Mouse (Mus musculus) limb, embryonic 14.5 days (tissue): ENCODE data around the gene Msx2. TPM values are rescaled to one million over a fixed set of nuclear protein-coding genes. Genes with fewer than 3 reads are reported as not detected.

Experiments
- ATAC-seq: fragments of 200-750 bp; cut with Nextera tagmentation; 2 replicates; pipeline ENCODE4 v1.8.0; 2017; ENCODE audit warnings: low read depth, moderate number of reproducible peaks, moderate TSS enrichment; ENCODE audit not compliant: low FRiP score
- DNase-seq: peaks from one replicate; pipeline ENCODE4 v3.0.0-alpha.2; 2015; ENCODE audit warnings: low spot score
- H3K27ac ChIP-seq: fragments of 300-500 bp; sonication (generic); replicated peaks from 2 replicates; pipeline ENCODE4 v1.5.1; 2014; ENCODE audit warnings: low read depth, mild to moderate bottlenecking, low read length, moderate library complexity, mixed read lengths
- H3K27me3 ChIP-seq: fragments of 300-500 bp; sonication (generic); 2 replicates; pipeline ENCODE4 v1.6.1; 2014; ENCODE audit warnings: low read length, mixed read lengths; ENCODE audit not compliant: control insufficient read depth, insufficient read depth
- H3K36me3 ChIP-seq: fragments of 300-500 bp; sonication (generic); 2 replicates; pipeline ENCODE4 v1.6.1; 2014; ENCODE audit warnings: mild to moderate bottlenecking, low read length, moderate library complexity, mixed read lengths; ENCODE audit not compliant: control insufficient read depth, insufficient read depth
- H3K4me1 ChIP-seq: fragments of 300-500 bp; sonication (generic); 2 replicates; pipeline ENCODE4 v1.6.1; 2014; ENCODE audit warnings: antibody characterized with exemption, low read length, mixed read lengths; ENCODE audit not compliant: control insufficient read depth, insufficient read depth
- H3K4me2 ChIP-seq: fragments of 300-500 bp; sonication (generic); replicated peaks from 2 replicates; pipeline ENCODE4 v1.6.1; 2014; ENCODE audit warnings: low read depth, mild to moderate bottlenecking, low read length, moderate library complexity; ENCODE audit not compliant: severe bottlenecking
- H3K4me3 ChIP-seq: fragments of 300-500 bp; sonication (generic); replicated peaks from 2 replicates; pipeline ENCODE4 v1.5.1; 2014; ENCODE audit warnings: low read length
- H3K9ac ChIP-seq: fragments of 300-500 bp; sonication (generic); 2 replicates; pipeline ENCODE4 v1.6.1; 2014; ENCODE audit warnings: mild to moderate bottlenecking, low read depth, low read length, moderate library complexity; ENCODE audit not compliant: severe bottlenecking
- H3K9me3 ChIP-seq: fragments of 300-500 bp; sonication (generic); 2 replicates; pipeline ENCODE4 v1.6.1; 2016; ENCODE audit warnings: low read length; ENCODE audit not compliant: control insufficient read depth
- POLR2A ChIP-seq: fragments of 200-500 bp; IDR thresholded peaks from 2 replicates; pipeline ENCODE4 v1.8.0; 2012; ENCODE audit warnings: inconsistent platforms, mild to moderate bottlenecking, moderate library complexity, borderline replicate concordance; ENCODE audit not compliant: insufficient read depth, insufficient read length; ENCODE audit errors: extremely low read depth
- WGBS: fragments of 180-500 bp; shearing (Covaris S2); extraction: QIAGEN DNeasy Blood & Tissue Kit; methylation state at CpG from one replicate; pipeline ENCODE4 v1.1.7; 2014; 5-methylcytosine and 5-hydroxymethylcytosine counted together
- polyA plus RNA-seq, 2 experiments: library from polyadenylated mRNA; depleted of rRNA in 1 of 2; stranded (reverse) in 1 of 2; unstranded in 1 of 2; fragments of >200 nt; fragmentation: Nextera tagmentation in 1 of 2; extraction: Ambion mirVana in 1 of 2; gene quantifications; 2 replicates each; pipeline versions ENCODE4 v1.2.1 to v1.2.3; 2012 to 2014

Msx2 gene
- polyA plus RNA-seq, 2 experiments = 17.5 to 19.4 TPM

DNA sequence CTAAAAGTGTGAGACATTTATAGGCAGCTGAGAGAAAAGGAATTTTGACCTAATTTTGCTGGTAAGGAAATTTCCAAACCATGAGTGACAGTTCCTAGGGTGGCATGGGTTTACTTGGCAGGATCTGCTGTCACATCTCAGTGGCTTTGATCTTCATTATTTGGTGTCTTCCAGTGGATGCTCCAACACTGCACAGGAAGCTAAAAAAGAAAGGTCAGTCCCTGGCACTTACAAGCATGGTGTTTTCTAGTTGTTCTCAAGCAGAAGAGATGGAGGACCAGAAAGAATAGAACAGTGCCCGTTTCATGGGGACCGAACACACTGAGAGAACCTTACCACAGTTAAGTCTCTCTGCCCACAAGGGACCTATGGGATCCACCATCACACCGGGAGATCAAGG is 18.9 kb downstream of the Msx2 start:
- WGBS = 86% methylated on average over 3 of the region's 3 CpGs
- Histone ChIP-seq H3K27me3 (no peaks in the 10 kb centered on the region), H3K4me1 (peaks cover 7% of the 10 kb centered on the region; the same call in 1 of the 2 replicates), H3K9me3 (no peaks in the 10 kb centered on the region), H3K4me2 (no peak overlapping the region), H3K4me3 (no peak overlapping the region), H3K9ac (no peak overlapping the region), H3K27ac (no peak overlapping the region), H3K36me3 (no peaks in the 10 kb centered on the region)
- no peak for ATAC-seq
- no peak for DNase-seq
- no peak for TF ChIP-seq POLR2A

DNA sequence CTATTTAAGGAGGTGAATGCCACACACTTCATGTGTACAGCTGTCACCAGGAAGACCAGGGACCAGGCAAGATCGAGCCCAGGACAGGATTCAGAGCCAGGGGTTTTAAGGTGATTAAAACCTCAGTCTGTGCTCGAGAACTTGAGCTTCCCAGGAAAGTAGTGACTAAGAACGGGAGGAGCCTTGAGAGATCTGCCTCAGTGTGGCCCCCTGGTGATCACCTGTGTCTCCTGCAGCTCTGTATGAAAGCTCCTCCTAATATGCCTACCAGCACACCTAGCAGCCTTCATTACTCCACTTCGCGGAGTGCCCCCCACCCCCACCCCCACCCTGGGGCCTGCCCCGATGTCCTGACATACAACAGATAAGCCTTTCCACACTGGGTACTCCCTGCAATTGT is 25.3 kb downstream of the Msx2 start:
- Histone ChIP-seq H3K27me3 (no peaks in the 10 kb centered on the region), H3K9me3 (no peaks in the 10 kb centered on the region), H3K36me3 (no peaks in the 10 kb centered on the region), H3K27ac (no peak overlapping the region), H3K4me1 (no peaks in the 10 kb centered on the region), H3K9ac (no peak overlapping the region), H3K4me2 (no peak overlapping the region), H3K4me3 (no peak overlapping the region)
- DNase-seq (peak; percentile 64), ATAC-seq (no peak)
- 36% methylated on average over 6 of the region's 6 CpGs for WGBS
- no peak for TF ChIP-seq POLR2A

DNA sequence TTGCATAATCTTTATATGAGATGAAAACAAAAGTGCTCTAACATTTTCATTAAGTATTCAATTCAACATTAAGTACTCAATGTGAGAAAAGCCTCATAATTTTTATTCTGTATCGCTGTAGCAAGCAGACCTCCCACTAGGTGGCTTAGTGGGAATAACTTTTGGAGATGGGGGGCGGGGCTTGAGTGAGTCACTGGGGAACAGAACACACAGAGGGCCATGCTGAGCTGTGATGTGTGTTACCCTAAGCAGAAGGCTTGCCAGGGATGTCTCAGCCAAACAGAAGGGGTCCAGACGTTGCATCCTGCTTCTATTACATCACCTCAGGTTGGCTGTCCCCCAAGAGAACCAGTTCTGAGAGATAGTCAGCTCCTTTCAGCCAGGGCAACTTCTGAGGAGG is 29.3 kb downstream of the Msx2 start:
- DNase-seq (peak; percentile 53), ATAC-seq (no peak)
- Histone ChIP-seq H3K4me1 (no peaks in the 10 kb centered on the region), H3K36me3 (no peaks in the 10 kb centered on the region), H3K9me3 (no peaks in the 10 kb centered on the region), H3K27ac (no peak overlapping the region), H3K27me3 (no peaks in the 10 kb centered on the region), H3K9ac (no peak overlapping the region), H3K4me3 (no peak overlapping the region), H3K4me2 (no peak overlapping the region)
- WGBS = 19% methylated on average over 3 of the region's 3 CpGs
- TF ChIP-seq POLR2A = no peak

DNA sequence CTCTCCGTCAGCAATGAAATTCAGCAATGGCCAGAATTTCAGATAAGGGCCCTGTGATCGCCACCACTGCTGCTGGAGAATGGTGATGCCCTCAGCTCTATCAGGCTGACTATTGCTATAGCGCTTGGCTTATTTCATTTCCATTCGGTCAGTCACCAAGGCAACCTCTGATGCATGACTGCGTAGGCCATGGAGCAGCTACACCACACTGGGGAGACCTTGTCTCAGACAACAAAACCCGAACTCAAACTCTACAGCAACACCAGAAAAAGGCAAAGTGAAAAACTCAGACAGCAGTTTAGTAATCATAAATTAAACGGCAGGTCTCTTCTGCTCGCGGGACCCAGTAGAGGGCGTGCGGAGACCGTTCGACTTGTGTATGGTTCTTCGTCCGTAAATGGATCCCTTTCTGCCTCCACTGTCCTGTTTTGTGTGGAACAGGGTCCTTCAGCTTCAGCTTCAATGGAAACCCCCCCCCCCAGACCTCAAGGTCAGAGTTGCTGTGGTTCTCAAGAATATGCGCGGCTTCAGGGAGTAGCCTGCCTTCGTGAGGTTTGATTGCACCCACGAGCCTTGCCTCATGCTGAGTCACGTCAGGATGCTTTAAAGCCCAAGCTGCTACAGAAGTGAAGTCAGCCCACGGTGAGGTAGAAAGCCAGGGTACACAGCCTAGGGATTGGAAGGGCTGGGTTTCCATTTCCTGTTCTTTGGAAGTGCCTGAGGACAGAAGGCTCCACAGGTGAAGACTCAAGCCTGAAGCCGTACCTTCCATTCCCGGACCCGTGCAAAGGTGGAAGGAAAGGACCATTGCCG is 30.5 kb downstream of the Msx2 start:
- no peak for ATAC-seq
- Histone ChIP-seq H3K36me3 (no peaks in the 10 kb centered on the region), H3K4me2 (peak overlapping the region; percentile 53), H3K9me3 (no peaks in the 10 kb centered on the region), H3K4me1 (no peaks in the 10 kb centered on the region), H3K9ac (no peak overlapping the region), H3K27ac (no peak overlapping the region), H3K4me3 (peak overlapping the region; percentile 24), H3K27me3 (no peaks in the 10 kb centered on the region)
- no peak for TF ChIP-seq POLR2A
- DNase-seq = peak; percentile 65
- 27% methylated on average over 25 of the region's 25 CpGs for WGBS

DNA sequence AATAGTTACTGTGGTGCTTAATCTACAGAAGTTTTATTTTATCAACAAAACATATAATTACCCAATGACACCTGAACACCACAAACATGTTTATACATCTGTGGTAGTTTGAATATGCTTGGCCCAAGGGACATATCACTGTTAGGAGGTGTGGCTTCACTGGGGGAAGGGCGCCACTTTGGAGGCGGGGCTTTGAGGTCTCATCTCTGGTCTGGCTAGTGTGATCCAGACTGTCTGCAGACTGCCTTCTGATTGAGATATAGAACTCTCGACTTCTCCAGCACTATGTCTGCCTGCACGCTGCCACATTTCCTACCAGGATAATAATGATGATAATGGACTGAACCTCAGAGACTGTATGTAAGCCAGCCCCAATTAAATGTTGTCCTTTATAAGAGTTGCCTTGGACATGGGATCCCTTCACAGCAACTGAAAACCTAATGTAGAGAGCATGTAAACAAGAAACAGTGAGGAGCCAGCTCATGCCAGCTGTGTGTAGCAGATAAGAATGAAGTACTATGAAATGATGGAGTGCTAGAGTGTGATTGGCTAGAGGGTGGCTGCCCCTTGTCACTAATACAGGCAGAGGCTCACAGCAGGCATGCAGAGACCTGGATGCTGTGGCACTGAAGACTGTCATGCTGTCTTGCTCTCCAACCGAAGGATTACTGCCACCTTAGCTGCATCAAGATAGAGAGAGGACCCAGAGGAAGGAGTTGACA is 31.4 kb downstream of the Msx2 start:
- no peak overlapping the region for H3K4me2 ChIP-seq
- no peak overlapping the region for H3K27ac ChIP-seq
- H3K9me3 ChIP-seq = no peaks in the 10 kb centered on the region
- DNase-seq (no peak), ATAC-seq (no peak)
- no peak overlapping the region for H3K4me3 ChIP-seq
- H3K36me3 ChIP-seq = no peaks in the 10 kb centered on the region
- no peaks in the 10 kb centered on the region for H3K27me3 ChIP-seq
- H3K4me1 ChIP-seq = no peaks in the 10 kb centered on the region
- WGBS = 63% methylated on average over 5 of the region's 5 CpGs
- no peak for TF ChIP-seq POLR2A
- no peak overlapping the region for H3K9ac ChIP-seq
